Mouse (Mus musculus) olfactory bulb, adult 2 months (tissue): ENCODE data around the gene Zmynd12.

ENCODE experiments used
- CTCF ChIP-seq: fragments of 200-500 bp; IDR thresholded peaks from 2 replicates; pipeline ENCODE4 v1.5.1; 2012; ENCODE audit warnings: low read depth, mild to moderate bottlenecking, low read length, moderate library complexity; ENCODE audit not compliant: insufficient read depth
- POLR2A ChIP-seq: fragments of 200-500 bp; IDR thresholded peaks from 2 replicates; pipeline ENCODE4 v1.6.1; 2012; ENCODE audit warnings: mild to moderate bottlenecking, low read depth, low read length, moderate library complexity; ENCODE audit not compliant: insufficient read depth

- TF ChIP-seq POLR2A (no peak), CTCF (no peak)
These were observed 62.3 kb downstream of the Zmynd12 start for GRCm38 (mm10) chr4:119484882-119485281.
